Mouse (Mus musculus): ENCODE measurements around the gene Ank2. TPM values are rescaled to one million over a fixed set of nuclear protein-coding genes. Genes with fewer than 3 reads are reported as not detected.

Ank2 gene
- total and polyA plus RNA-seq, 2 experiments from 2014 or later: 195 to 497 TPM

DNA sequence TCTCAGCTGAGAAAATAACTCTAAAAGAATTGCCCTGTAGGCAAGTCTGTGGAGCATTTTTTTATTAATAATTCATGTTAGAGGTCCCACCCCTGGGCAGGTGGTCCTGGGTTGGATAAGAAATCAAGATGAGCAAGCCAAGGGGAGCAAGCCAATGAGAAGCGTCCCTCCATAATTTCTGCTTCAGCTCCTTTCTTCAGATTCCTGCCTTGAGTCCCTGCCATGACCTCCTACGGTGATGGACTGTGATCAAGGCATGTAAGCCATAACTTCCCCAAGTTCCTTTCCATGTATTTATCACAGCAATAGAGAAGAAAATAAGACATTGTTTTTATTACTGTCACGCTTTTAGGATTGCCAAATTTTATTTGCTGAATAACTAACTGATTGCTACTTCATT lies 115.9 kb downstream of the Ank2 start:
- 81% methylated on average over 3 of the region's 3 CpGs for WGBS
- no peak overlapping the region for H3K4me2 ChIP-seq (ENCODE audit: low read depth, low read length)

GRCm38 (mm10) chr3:127376901-127377460 lies 122.2 kb downstream of the Ank2 start:
- H3K9ac ChIP-seq (replicated peaks; ENCODE audit: low read length): no peak overlapping the region
- H3K36me3 ChIP-seq (ENCODE audit: insufficient read depth, low read length): no peaks in the 10 kb centered on the region
- H3K4me3 ChIP-seq (ENCODE audit: low read length): no peak overlapping the region
- no peak for TF ChIP-seq CTCF (IDR thresholded peaks at IDR 0.05; ENCODE audit: low read depth)
- no peak for ATAC-seq
- no peaks in the 10 kb centered on the region for H3K9me3 ChIP-seq (ENCODE audit: low read length)
- 73% methylated on average over 8 of the region's 8 CpGs for WGBS
- H3K4me2 ChIP-seq (ENCODE audit: low read depth, low read length): no peak overlapping the region
- H3K27ac ChIP-seq: no peak overlapping the region
- no peaks in the 10 kb centered on the region for H3K27me3 ChIP-seq (ENCODE audit: insufficient read depth, low read length)
- DNase-seq (ENCODE audit: low spot score): no peak
- no peaks in the 10 kb centered on the region for H3K4me1 ChIP-seq (ENCODE audit: insufficient read depth, low read length)

More for the DNA sequence above, 115.9 kb downstream of the Ank2 start:
- ATAC-seq: no peak
- no peak for DNase-seq (ENCODE audit: low spot score)
- Histone ChIP-seq H3K4me3 (ENCODE audit: low read length) (no peak overlapping the region), H3K27me3 (ENCODE audit: insufficient read depth, low read length) (no peaks in the 10 kb centered on the region), H3K36me3 (ENCODE audit: insufficient read depth, low read length) (no peaks in the 10 kb centered on the region), H3K27ac (no peak overlapping the region), H3K9ac (replicated peaks; ENCODE audit: low read length) (no peak overlapping the region), H3K9me3 (ENCODE audit: low read length) (no peaks in the 10 kb centered on the region), H3K4me1 (ENCODE audit: insufficient read depth, low read length) (0 out of 2 replicates have a peak, but pooled peaks cover 3% of the 10 kb centered on the region)
- TF ChIP-seq CTCF (IDR thresholded peaks at IDR 0.05; ENCODE audit: low read depth): no peak

- Histone ChIP-seq H3K9me3 (ENCODE audit: low read length) (no peaks in the 10 kb centered on the region), H3K27ac (peak overlapping the region; percentile 46)
- peak; percentile 33; the same call in 1 of the 2 replicates for ATAC-seq
Measured at GRCm38 (mm10) chr3:127375956-127376660, 123.0 kb downstream of the Ank2 start.

GRCm38 (mm10) chr3:127374190-127374710 lies 124.9 kb downstream of the Ank2 start:
- ATAC-seq: no peak
- Histone ChIP-seq H3K27ac (no peak overlapping the region), H3K4me2 (ENCODE audit: low read depth, low read length) (no peak overlapping the region), H3K9ac (replicated peaks; ENCODE audit: low read length) (no peak overlapping the region), H3K9me3 (ENCODE audit: low read length) (no peaks in the 10 kb centered on the region), H3K36me3 (ENCODE audit: insufficient read depth, low read length) (no peaks in the 10 kb centered on the region), H3K4me1 (ENCODE audit: insufficient read depth, low read length) (no peaks in the 10 kb centered on the region), H3K4me3 (ENCODE audit: low read length) (no peak overlapping the region), H3K27me3 (ENCODE audit: insufficient read depth, low read length) (no peaks in the 10 kb centered on the region)
- no peak for TF ChIP-seq CTCF (IDR thresholded peaks at IDR 0.05; ENCODE audit: low read depth)
- no peak for DNase-seq (ENCODE audit: low spot score)
- WGBS: 94% methylated on average over 6 of the region's 6 CpGs

More at GRCm38 (mm10) chr3:127375956-127376660, 123.0 kb downstream of the Ank2 start:
- peak; percentile 39 for DNase-seq (ENCODE audit: low spot score)
- H3K36me3 ChIP-seq (ENCODE audit: insufficient read depth, low read length): no peaks in the 10 kb centered on the region
- H3K4me3 ChIP-seq (ENCODE audit: low read length): no peak overlapping the region
- TF ChIP-seq CTCF (IDR thresholded peaks at IDR 0.05; ENCODE audit: low read depth): no peak
- WGBS: 31% methylated on average over 11 of the region's 11 CpGs
- no peaks in the 10 kb centered on the region for H3K27me3 ChIP-seq (ENCODE audit: insufficient read depth, low read length)
- H3K4me2 ChIP-seq (ENCODE audit: low read depth, low read length): peak overlapping the region; percentile 10; the same call in 1 of the 2 replicates
- no peaks in the 10 kb centered on the region for H3K4me1 ChIP-seq (ENCODE audit: insufficient read depth, low read length)
- H3K9ac ChIP-seq (replicated peaks; ENCODE audit: low read length): no peak overlapping the region

- Histone ChIP-seq H3K27ac (no peak overlapping the region), H3K4me3 (ENCODE audit: low read length) (no peak overlapping the region), H3K9ac (replicated peaks; ENCODE audit: low read length) (no peak overlapping the region), H3K4me1 (ENCODE audit: insufficient read depth, low read length) (no peaks in the 10 kb centered on the region), H3K4me2 (ENCODE audit: low read depth, low read length) (no peak overlapping the region), H3K36me3 (ENCODE audit: insufficient read depth, low read length) (no peaks in the 10 kb centered on the region), H3K9me3 (ENCODE audit: low read length) (no peaks in the 10 kb centered on the region), H3K27me3 (ENCODE audit: insufficient read depth, low read length) (no peaks in the 10 kb centered on the region)
- DNase-seq (ENCODE audit: low spot score) (no peak), ATAC-seq (no peak)
- WGBS: 89% methylated on average over 1 of the region's 1 CpGs
- TF ChIP-seq CTCF (IDR thresholded peaks at IDR 0.05; ENCODE audit: low read depth): peak; percentile 18; the same call in 1 of the 2 replicates
Measured at GRCm38 (mm10) chr3:127371774-127372173, 127.4 kb downstream of the Ank2 start.

DNA sequence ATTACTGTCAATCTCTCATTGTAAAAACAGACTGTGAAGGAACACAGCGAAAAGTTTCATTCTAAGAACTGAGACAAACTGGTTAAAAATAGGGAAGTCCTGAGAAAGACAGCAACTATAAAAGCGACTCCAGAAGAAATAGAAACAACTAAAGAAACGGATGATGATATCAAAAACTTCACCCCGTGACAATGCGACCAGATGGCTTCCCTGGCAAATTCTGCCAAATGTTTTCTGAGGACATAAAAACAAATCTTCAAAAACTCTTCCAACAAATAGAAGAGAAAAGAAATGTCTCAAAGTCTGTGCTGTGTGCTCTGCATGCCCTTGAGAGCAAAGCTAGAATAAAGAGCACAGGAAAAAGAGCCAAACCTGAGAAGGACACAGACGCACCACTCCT lies 129.6 kb downstream of the Ank2 start:
- no peaks in the 10 kb centered on the region for H3K36me3 ChIP-seq (ENCODE audit: insufficient read depth, low read length)
- no peak overlapping the region for H3K4me2 ChIP-seq (ENCODE audit: low read depth, low read length)
- no peaks in the 10 kb centered on the region for H3K9me3 ChIP-seq (ENCODE audit: low read length)
- no peaks in the 10 kb centered on the region for H3K4me1 ChIP-seq (ENCODE audit: insufficient read depth, low read length)
- DNase-seq (ENCODE audit: low spot score) (no peak), ATAC-seq (no peak)
- H3K27ac ChIP-seq: no peak overlapping the region
- no peak overlapping the region for H3K9ac ChIP-seq (replicated peaks; ENCODE audit: low read length)
- H3K27me3 ChIP-seq (ENCODE audit: insufficient read depth, low read length): no peaks in the 10 kb centered on the region
- WGBS: 73% methylated on average over 6 of the region's 6 CpGs
- no peak for TF ChIP-seq CTCF (IDR thresholded peaks at IDR 0.05; ENCODE audit: low read depth)
- H3K4me3 ChIP-seq (ENCODE audit: low read length): no peak overlapping the region

DNA sequence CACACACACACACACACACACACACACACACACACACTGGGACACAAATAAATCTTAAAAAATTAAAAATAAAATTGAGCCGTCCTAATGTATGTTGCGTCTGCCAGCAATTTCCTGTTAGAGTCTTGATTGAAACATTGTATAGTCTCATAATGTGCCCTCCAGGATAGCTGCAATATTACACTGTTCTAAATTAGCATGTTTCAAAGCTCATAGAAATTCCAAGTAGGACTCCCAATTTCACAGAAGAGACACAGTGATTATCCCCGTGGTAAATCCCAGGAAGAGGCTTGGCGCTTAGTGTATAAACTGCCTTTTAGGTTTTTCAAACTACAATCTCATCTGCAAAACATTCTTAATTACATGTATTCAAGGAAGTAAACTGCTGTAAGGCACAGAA lies 131.7 kb downstream of the Ank2 start:
- peak; percentile 30; the same call in 1 of the 2 replicates for ATAC-seq
- no peak for TF ChIP-seq CTCF (IDR thresholded peaks at IDR 0.05; ENCODE audit: low read depth)
- 71% methylated on average over 4 of the region's 4 CpGs for WGBS

More for the DNA sequence above, 131.7 kb downstream of the Ank2 start:
- Histone ChIP-seq H3K9me3 (ENCODE audit: low read length) (no peaks in the 10 kb centered on the region), H3K4me2 (ENCODE audit: low read depth, low read length) (no peak overlapping the region), H3K36me3 (ENCODE audit: insufficient read depth, low read length) (no peaks in the 10 kb centered on the region), H3K4me3 (ENCODE audit: low read length) (no peak overlapping the region), H3K27me3 (ENCODE audit: insufficient read depth, low read length) (no peaks in the 10 kb centered on the region), H3K4me1 (ENCODE audit: insufficient read depth, low read length) (no peaks in the 10 kb centered on the region), H3K27ac (no peak overlapping the region), H3K9ac (replicated peaks; ENCODE audit: low read length) (no peak overlapping the region)
- no peak for DNase-seq (ENCODE audit: low spot score)
